1 mouse cellular context compared by ENCODE assay signal in the genomic region with DNA sequence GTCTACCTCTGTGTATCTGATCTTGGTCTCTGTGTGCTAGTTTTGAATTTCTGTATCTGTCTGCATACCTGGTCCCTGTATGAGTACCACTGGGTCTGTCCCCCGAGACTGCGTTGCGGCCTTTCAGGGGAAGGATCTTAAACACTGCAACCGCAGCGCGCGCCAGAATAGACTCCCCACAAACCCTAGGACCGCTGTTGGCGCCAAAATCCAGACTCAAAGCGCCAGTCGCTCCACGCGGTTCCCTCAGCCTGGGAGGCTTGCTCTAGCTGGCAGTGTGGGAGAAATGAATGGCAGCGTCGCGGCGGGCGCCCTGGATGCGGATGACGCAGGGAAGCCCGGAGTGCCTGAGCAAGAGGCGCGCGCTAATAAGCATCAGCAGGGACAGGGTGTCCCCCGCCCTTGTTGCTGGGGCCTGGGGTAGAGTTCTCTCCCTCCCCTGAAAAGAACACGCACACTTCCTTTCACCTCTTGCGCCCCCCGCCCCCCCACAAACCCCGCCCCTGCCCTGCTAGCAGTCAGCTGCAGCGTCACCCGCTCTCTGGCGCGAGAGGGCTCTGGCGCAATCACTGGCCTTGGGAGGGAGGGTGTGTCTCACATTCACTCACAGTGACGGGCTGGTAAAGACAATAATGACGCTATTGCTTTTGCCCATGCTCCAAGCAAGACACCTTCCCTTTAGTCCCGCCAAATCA.
A peak's percentile ranks its signal among the peaks of the same experiment; 100 is the strongest.
TF ChIP-seq lines count a peak whose summit lies in the region.

No protein-coding gene starts in this region.

TF ChIP-seq in MEL, 35 proteins besides CTCF, POLR2A, EP300 and RAD21 (continued from another document):
- TF ChIP-seq ELF1 (IDR thresholded peaks at IDR 0.05; ENCODE audit: low read depth, low read length) (no peak), SMC3 (IDR thresholded peaks at IDR 0.05; ENCODE audit: low read depth, low read length) (no peak), E2F4 (IDR thresholded peaks at IDR 0.05; ENCODE audit: borderline replicate concordance, low read depth, low read length) (peak; percentile 54), ZMIZ1 (IDR thresholded peaks at IDR 0.05; ENCODE audit: low read depth, low read length) (peak; percentile 41; the same call in 1 of the 2 replicates), JUND (IDR thresholded peaks at IDR 0.05; ENCODE audit: low read depth, low read length) (no peak), TAL1 (IDR thresholded peaks at IDR 0.05; ENCODE audit: low read length) (no peak), KAT2A (conservative IDR thresholded peaks at IDR 0.05; ENCODE audit: low read depth, low read length) (no peak), ETS1 (IDR thresholded peaks at IDR 0.05; ENCODE audit: low read depth, low read length) (peak; percentile 83), MAFK (IDR thresholded peaks at IDR 0.05; ENCODE audit: borderline replicate concordance, low read depth, low read length) (no peak), RCOR1 (IDR thresholded peaks at IDR 0.05; ENCODE audit: low read depth, low read length) (no peak), NRF1 (IDR thresholded peaks at IDR 0.05; ENCODE audit: insufficient read depth, low read depth, low read length, poor library complexity, severe bottlenecking) (no peak), POLR2AphosphoS2 (IDR thresholded peaks at IDR 0.05; ENCODE audit: low read length) (no peak; the same call in 1 of the 2 replicates), MYC (IDR thresholded peaks at IDR 0.05; ENCODE audit: low read depth, low read length) (0 out of 2 replicates have a peak, but pooled peaks have one; percentile 22), NELFE (IDR thresholded peaks at IDR 0.05; ENCODE audit: low read depth, low read length) (peak; percentile 58), ZC3H11A (IDR thresholded peaks at IDR 0.05; ENCODE audit: low read depth, low read length) (0 out of 2 replicates have a peak, but pooled peaks have one; percentile 2), ZKSCAN1 (IDR thresholded peaks at IDR 0.05; ENCODE audit: low read depth, low read length) (no peak), POLR2AphosphoS5 (IDR thresholded peaks at IDR 0.05; ENCODE audit: borderline replicate concordance, low read depth, low read length) (no peak), ZNF384 (IDR thresholded peaks at IDR 0.05; ENCODE audit: low read depth, low read length) (no peak), USF1 (IDR thresholded peaks at IDR 0.05; ENCODE audit: low read depth, low read length) (no peak), MEF2A (IDR thresholded peaks at IDR 0.05; ENCODE audit: extremely low read depth, insufficient replicate concordance, low read depth, low read length, poor library complexity, severe bottlenecking) (no peak), MAX (IDR thresholded peaks at IDR 0.05; ENCODE audit: low read length) (peak; percentile 66)
